Mouse (Mus musculus) liver, embryonic 11.5 days (tissue): ENCODE measurements around the gene Trafd1. TPM values are rescaled to one million over a fixed set of nuclear protein-coding genes. Genes with fewer than 3 reads are reported as not detected.
"Not testable (repeated sequence)": the region's sequence is repeated elsewhere in the genome, so short reads cannot be mapped to it uniquely, and the experiment has no call there.

Experiments
- ATAC-seq: fragments of 200-750 bp; cut with Nextera tagmentation; replicated peaks from 2 replicates; pipeline ENCODE4 v1.8.0; 2017; ENCODE audit warnings: moderate number of reproducible peaks, mild to moderate bottlenecking, moderate TSS enrichment, moderate library complexity; ENCODE audit not compliant: low FRiP score
- DNase-seq: peaks from one replicate; pipeline ENCODE4 v3.0.0-alpha.2; 2017; ENCODE audit warnings: low spot score
- H3K27ac ChIP-seq: fragments of 300-500 bp; sonication (generic); 2 replicates; pipeline ENCODE4 v1.5.1; 2014; ENCODE audit warnings: mild to moderate bottlenecking, low read depth, low read length, control low read depth
- H3K27me3 ChIP-seq: fragments of 300-500 bp; sonication (generic); replicated peaks from 2 replicates; pipeline ENCODE4 v1.6.1; 2014; ENCODE audit warnings: low read length, mixed read lengths; ENCODE audit not compliant: control insufficient read depth, insufficient read depth
- H3K36me3 ChIP-seq: fragments of 300-500 bp; sonication (generic); 2 replicates; pipeline ENCODE4 v1.6.1; 2014; ENCODE audit warnings: mild to moderate bottlenecking, low read length, moderate library complexity, mixed read lengths; ENCODE audit not compliant: control insufficient read depth, insufficient read depth
- H3K4me1 ChIP-seq: fragments of 300-500 bp; sonication (generic); replicated peaks from 2 replicates; pipeline ENCODE4 v1.6.1; 2014; ENCODE audit warnings: low read length, mixed read lengths; ENCODE audit not compliant: control insufficient read depth, insufficient read depth
- H3K4me2 ChIP-seq: fragments of 300-500 bp; sonication (generic); 2 replicates; pipeline ENCODE4 v1.6.1; 2014; ENCODE audit warnings: mild to moderate bottlenecking, control low read depth, moderate library complexity
- H3K4me3 ChIP-seq: fragments of 300-500 bp; sonication (generic); 2 replicates; pipeline ENCODE4 v1.5.1; 2014; ENCODE audit warnings: low read depth, low read length, control low read depth
- H3K9ac ChIP-seq: fragments of 300-500 bp; sonication (generic); 2 replicates; pipeline ENCODE4 v1.6.1; 2014; ENCODE audit warnings: low read depth, low read length, control low read depth
- H3K9me3 ChIP-seq: fragments of 300-500 bp; sonication (generic); 2 replicates; pipeline ENCODE4 v1.6.1; 2016; ENCODE audit warnings: low read length, inconsistent platforms, mixed read lengths; ENCODE audit not compliant: control insufficient read depth
- WGBS: fragments of 180-500 bp; shearing (Covaris S2); extraction: QIAGEN DNeasy Blood & Tissue Kit; methylation state at CpG from one replicate; pipeline ENCODE4 v1.1.7; 2014; 5-methylcytosine and 5-hydroxymethylcytosine counted together
- polyA plus RNA-seq: library from polyadenylated mRNA; unstranded; fragments of >200 nt; fragmentation: Nextera tagmentation; extraction: Ambion mirVana; gene quantifications from 2 replicates; pipeline ENCODE4 v1.2.1, GENCODE M21; 2014

Trafd1 gene
- polyA plus RNA-seq, 1 experiment from 2014 or later: 36.7 TPM

DNA sequence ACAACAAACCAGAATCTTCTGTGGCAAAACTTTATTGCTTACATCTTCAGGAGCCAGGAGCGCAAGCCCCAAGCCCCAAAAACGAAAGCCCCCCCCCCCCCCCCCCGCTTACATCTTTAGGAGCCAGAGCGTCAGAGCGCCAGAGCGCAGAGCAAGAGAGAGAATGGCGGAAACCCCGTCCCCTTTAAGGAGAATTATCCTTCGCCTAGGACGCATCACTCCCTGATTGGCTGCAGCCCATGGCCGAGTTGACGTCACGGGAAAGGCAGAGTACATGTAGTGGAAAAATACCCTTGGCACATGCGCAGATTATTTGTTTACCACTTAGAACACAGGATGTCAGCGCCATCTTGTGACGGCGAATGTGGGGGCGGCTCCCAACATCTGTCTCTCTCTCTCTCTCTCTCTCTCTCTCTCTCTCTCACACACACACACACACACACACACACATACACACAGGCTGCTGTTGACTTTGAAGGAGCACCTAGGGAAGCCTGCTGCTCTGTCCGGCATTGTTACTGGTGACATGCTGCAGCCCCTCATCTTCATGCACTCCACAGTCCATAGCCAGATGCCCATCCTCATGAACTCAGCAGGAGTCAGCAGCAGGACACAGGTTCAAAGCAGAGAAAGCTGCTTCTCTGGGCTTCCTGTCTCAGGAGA, 55.1 kb downstream of the Trafd1 start:
- not testable (repeated sequence) for H3K4me1 ChIP-seq, H3K9me3 ChIP-seq, H3K27ac ChIP-seq, H3K9ac ChIP-seq, DNase-seq, H3K27me3 ChIP-seq
- ATAC-seq: 0 out of 2 replicates have a peak, but pooled peaks have one; percentile 21
- WGBS: 92% methylated on average over 10 of the region's 19 CpGs
- peak overlapping the region; percentile 7; the same call in 1 of the 2 replicates for H3K4me2 ChIP-seq
- peak overlapping the region; percentile 25; the same call in 1 of the 2 replicates for H3K4me3 ChIP-seq
- peaks cover 58% of the 10 kb centered on the region for H3K36me3 ChIP-seq

DNA sequence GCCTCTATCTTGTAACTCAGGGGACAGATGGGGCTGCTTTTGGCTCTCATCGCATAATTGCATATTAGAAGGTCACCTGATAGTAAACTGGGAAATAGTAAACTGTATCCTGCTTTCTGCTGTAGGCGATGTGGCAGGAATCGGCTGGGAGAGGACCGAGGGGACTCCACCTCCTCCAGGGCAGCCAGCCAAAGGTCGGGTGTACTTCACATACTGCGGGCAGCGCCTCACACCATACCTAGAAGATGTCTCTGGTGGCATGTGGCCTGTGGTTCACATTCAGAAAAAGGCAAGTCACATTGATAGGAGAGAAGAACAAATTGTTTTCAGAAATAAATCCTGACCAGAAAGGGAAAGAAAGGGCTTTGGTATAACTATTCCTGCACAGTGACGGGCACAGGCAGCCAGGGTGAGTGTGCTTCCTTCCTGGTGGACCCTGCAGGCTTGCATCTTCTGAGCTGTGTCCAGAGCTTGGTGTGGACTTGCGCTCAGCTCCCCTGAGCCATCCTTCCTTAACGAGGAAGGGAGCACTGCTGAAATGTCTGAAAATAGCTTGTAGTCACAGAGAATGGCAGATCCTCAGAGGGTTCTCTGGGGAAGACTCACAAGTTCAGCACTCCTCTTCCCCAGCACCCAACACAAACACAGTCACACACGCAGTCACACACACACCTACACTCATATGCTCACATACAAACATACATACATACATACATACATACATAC, 55.9 kb downstream of the Trafd1 start:
- no peaks in the 10 kb centered on the region for H3K27me3 ChIP-seq
- H3K9ac ChIP-seq: 0 out of 2 replicates have a peak overlapping the region, but pooled peaks have one; percentile 21
- peak overlapping the region; percentile 43 for H3K4me2 ChIP-seq
- peak; percentile 36; the same call in 1 of the 2 replicates for ATAC-seq
- peak overlapping the region; percentile 11 for H3K27ac ChIP-seq
- no peaks in the 10 kb centered on the region for H3K9me3 ChIP-seq
- H3K4me1 ChIP-seq: no peaks in the 10 kb centered on the region
- peaks cover 59% of the 10 kb centered on the region for H3K36me3 ChIP-seq
- 81% methylated on average over 11 of the region's 11 CpGs for WGBS
- H3K4me3 ChIP-seq: peak overlapping the region; percentile 25
- DNase-seq: no peak

DNA sequence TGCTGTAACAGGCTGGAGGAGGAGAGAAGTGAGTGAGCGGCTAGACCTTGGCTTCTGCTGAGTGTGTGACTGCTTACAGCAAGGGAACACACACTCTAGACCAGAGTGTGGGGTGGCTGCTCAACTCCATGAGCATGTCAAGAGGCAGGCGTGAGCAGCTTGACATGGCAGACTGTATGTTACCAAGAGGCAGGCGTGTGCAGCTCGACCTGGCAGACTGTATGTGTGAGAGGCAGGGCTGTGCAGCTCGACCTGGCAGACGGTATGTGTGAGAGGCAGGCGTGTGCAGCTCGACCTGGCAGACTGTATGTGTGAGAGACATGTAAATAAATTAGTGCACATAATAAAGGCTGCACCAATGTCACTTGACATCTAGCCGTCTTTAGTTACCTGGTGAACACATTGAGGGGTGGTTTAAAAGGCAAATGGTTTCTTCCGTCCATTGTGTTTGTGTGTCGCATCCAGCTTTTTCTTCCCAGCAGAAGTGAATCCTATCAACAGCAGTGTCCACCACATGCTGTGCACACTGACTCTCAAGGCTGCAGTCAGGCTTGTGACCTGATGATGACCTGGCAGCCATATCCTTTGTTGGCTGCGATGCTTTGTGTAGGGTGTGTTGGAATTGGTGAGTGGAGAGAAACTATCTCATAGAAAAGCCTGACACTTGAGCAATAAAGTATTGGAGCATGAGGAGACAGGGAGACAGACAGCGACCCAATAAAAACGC, 59.2 kb downstream of the Trafd1 start:
- 94% methylated on average over 14 of the region's 14 CpGs for WGBS
- Histone ChIP-seq H3K9me3 (no peaks in the 10 kb centered on the region), H3K4me3 (no peak overlapping the region), H3K27me3 (no peaks in the 10 kb centered on the region), H3K27ac (no peak overlapping the region), H3K4me1 (no peaks in the 10 kb centered on the region), H3K36me3 (peaks cover 61% of the 10 kb centered on the region), H3K4me2 (no peak overlapping the region), H3K9ac (no peak overlapping the region)
- DNase-seq (no peak), ATAC-seq (no peak)

Other genes starting within 250 kb of the Trafd1 start
- gene Ptpn11, start 194.2 kb downstream of the Trafd1 start, polyA plus RNA-seq: 21.5 TPM in 2 replicates
- 959 and 1,036 TPM in 2 replicates for gene Rpl6, start 181.2 kb downstream of the Trafd1 start, polyA plus RNA-seq
- 11.8 and 16.3 TPM in 2 replicates for gene Hectd4, start 165.4 kb downstream of the Trafd1 start, polyA plus RNA-seq
- 59.5 and 64.2 TPM in 2 replicates for gene Naa25, start 12.3 kb upstream of the Trafd1 start, polyA plus RNA-seq
- 1.1 and 2.6 TPM in 2 replicates for gene Tmem116, start 66.3 kb upstream of the Trafd1 start, polyA plus RNA-seq
- 168 and 175 TPM in 2 replicates for gene Erp29, start 66.9 kb upstream of the Trafd1 start, polyA plus RNA-seq
- not detected in 2 replicates for gene Adam1b, start 117.8 kb upstream of the Trafd1 start, polyA plus RNA-seq
- gene Adam1a, start 159.8 kb upstream of the Trafd1 start, polyA plus RNA-seq: 1.2 TPM in 2 replicates
- not detected in 2 replicates for gene Gm42878, start 159.8 kb upstream of the Trafd1 start, polyA plus RNA-seq
- gene Mapkapk5, start 160.3 kb upstream of the Trafd1 start, polyA plus RNA-seq: 59.8 and 65.3 TPM in 2 replicates
- 88.7 and 97.3 TPM in 2 replicates for gene Aldh2, start 208.2 kb upstream of the Trafd1 start, polyA plus RNA-seq
- gene Acad12, start 233.3 kb upstream of the Trafd1 start, polyA plus RNA-seq: 3.0 and 5.0 TPM in 2 replicates